Mouse (Mus musculus) kidney, adult 8-10 months (tissue): ENCODE measurements at regions not wholly inside any gene's neighbourhood (a gene's known extent, or its start where the extent isn't known, plus 50 kb on each side); places are given as distances from the start of the nearest gene placed in this dataset.
A peak's percentile ranks its signal among the peaks of the same experiment; 100 is the strongest.
"Not testable (repeated sequence)": the region's sequence is repeated elsewhere in the genome, so short reads cannot be mapped to it uniquely, and the experiment has no call there.

Source experiments
- DNase-seq, 2 experiments: peaks; one replicate each; pipeline ENCODE4 v3.0.0; 2022

GRCm38 (mm10) chr9:83728428-83728827 is 77.6 kb downstream of the Elovl4 start:
- DNase-seq = no peak

- peak; percentile 55 to 60 for DNase-seq
Observed at GRCm38 (mm10) chr9:83727462-83728189, 78.5 kb downstream of the Elovl4 start.

GRCm38 (mm10) chr9:83726979-83727378 is 79.1 kb downstream of the Elovl4 start:
- DNase-seq = no peak

- DNase-seq = peak; percentile 39 to 65
Observed at GRCm38 (mm10) chr9:83726105-83726504, 80.0 kb downstream of the Elovl4 start.

GRCm38 (mm10) chr9:83725545-83725944 is 80.5 kb downstream of the Elovl4 start:
- no peak for DNase-seq

- no peak for DNase-seq
Observed at GRCm38 (mm10) chr9:83720982-83721381, 85.1 kb downstream of the Elovl4 start.

- no peak for DNase-seq
Observed at GRCm38 (mm10) chr9:83719811-83720210, 86.3 kb downstream of the Elovl4 start.

- DNase-seq = not testable (repeated sequence)
Observed at GRCm38 (mm10) chr9:83718084-83718483, 88.0 kb downstream of the Elovl4 start.

GRCm38 (mm10) chr9:83716101-83716763 is 89.8 kb downstream of the Elovl4 start:
- DNase-seq = no peak

GRCm38 (mm10) chr9:83707361-83707760 is 98.7 kb downstream of the Elovl4 start:
- no peak for DNase-seq

GRCm38 (mm10) chr9:83706071-83706470 is 100.0 kb downstream of the Elovl4 start:
- DNase-seq = no peak

GRCm38 (mm10) chr9:83704186-83704585 is 101.9 kb downstream of the Elovl4 start:
- DNase-seq = no peak

- DNase-seq = no peak
Observed at GRCm38 (mm10) chr9:83700916-83701315, 105.2 kb downstream of the Elovl4 start.

GRCm38 (mm10) chr9:83700056-83700455 is 106.0 kb downstream of the Elovl4 start:
- no peak for DNase-seq

- peak; percentile 62 to 66 for DNase-seq
Observed at GRCm38 (mm10) chr9:83691332-83692198, 114.5 kb downstream of the Elovl4 start.
